Mouse (Mus musculus): ENCODE data around the gene Dpf1. TPM values are rescaled to one million over a fixed set of nuclear protein-coding genes. Genes with fewer than 3 reads are reported as not detected.

Gene Dpf1
- total and polyA plus RNA-seq, 2 experiments = 0.28 TPM; not detected in 1

- H3K4me1 ChIP-seq (ENCODE audit: control insufficient read depth, insufficient read depth, low read length) = no peaks in the 10 kb centered on the region
- no peak for DNase-seq (ENCODE audit: extremely low read depth, low read depth, low spot score)
- 83% methylated on average over 6 of the region's 6 CpGs for WGBS
- no peak overlapping the region for H3K27ac ChIP-seq (replicated peaks; ENCODE audit: insufficient read depth, low read depth, low read length)
- no peaks in the 10 kb centered on the region for H3K27me3 ChIP-seq (ENCODE audit: control insufficient read depth, insufficient read depth, low read length)
- no peak overlapping the region for H3K4me3 ChIP-seq (ENCODE audit: insufficient read depth, low read depth, low read length)
- H3K36me3 ChIP-seq (ENCODE audit: control insufficient read depth, insufficient read depth, low read length) = peaks cover 7% of the 10 kb centered on the region; the same call in 1 of the 2 replicates
- TF ChIP-seq POLR2A (IDR thresholded peaks at IDR 0.05; ENCODE audit: extremely low read depth, insufficient read depth, low read length) (no peak), CTCF (IDR thresholded peaks at IDR 0.05; ENCODE audit: low read depth, low read length) (no peak)
- H3K79me2 ChIP-seq (ENCODE audit: control insufficient read depth, insufficient read depth, low read length) = no peaks in the 10 kb centered on the region
- H3K9ac ChIP-seq (ENCODE audit: low read depth, low read length) = no peak overlapping the region
Observed at GRCm38 (mm10) chr7:29327087-29327486, 23.3 kb downstream of the Dpf1 start.

- H3K27ac ChIP-seq (replicated peaks; ENCODE audit: insufficient read depth, low read depth, low read length) = no peak overlapping the region
- H3K4me1 ChIP-seq (ENCODE audit: control insufficient read depth, insufficient read depth, low read length) = no peaks in the 10 kb centered on the region
- H3K9ac ChIP-seq (ENCODE audit: low read depth, low read length) = no peak overlapping the region
- no peaks in the 10 kb centered on the region for H3K27me3 ChIP-seq (ENCODE audit: control insufficient read depth, insufficient read depth, low read length)
- H3K4me3 ChIP-seq (ENCODE audit: insufficient read depth, low read depth, low read length) = no peak overlapping the region
- no peaks in the 10 kb centered on the region for H3K79me2 ChIP-seq (ENCODE audit: control insufficient read depth, insufficient read depth, low read length)
- no peak for DNase-seq (ENCODE audit: extremely low read depth, low read depth, low spot score)
- TF ChIP-seq CTCF (IDR thresholded peaks at IDR 0.05; ENCODE audit: low read depth, low read length) = no peak
- no peak for TF ChIP-seq POLR2A (IDR thresholded peaks at IDR 0.05; ENCODE audit: extremely low read depth, insufficient read depth, low read length)
- peaks cover 7% of the 10 kb centered on the region; the same call in 1 of the 2 replicates for H3K36me3 ChIP-seq (ENCODE audit: control insufficient read depth, insufficient read depth, low read length)
- whole genome bisulfite sequencing = 95% methylated on average over 16 of the region's 16 CpGs
Observed at GRCm38 (mm10) chr7:29328984-29329383, 25.2 kb downstream of the Dpf1 start.

- peak; percentile 94 for DNase-seq (ENCODE audit: extremely low read depth, low read depth, low spot score)
- Histone ChIP-seq H3K79me2 (ENCODE audit: control insufficient read depth, insufficient read depth, low read length) (peaks cover 12% of the 10 kb centered on the region; the same call in 1 of the 2 replicates), H3K4me3 (ENCODE audit: insufficient read depth, low read depth, low read length) (no peak overlapping the region), H3K9ac (ENCODE audit: low read depth, low read length) (no peak overlapping the region), H3K4me1 (ENCODE audit: control insufficient read depth, insufficient read depth, low read length) (peaks cover 14% of the 10 kb centered on the region), H3K36me3 (ENCODE audit: control insufficient read depth, insufficient read depth, low read length) (peaks cover 5% of the 10 kb centered on the region; the same call in 1 of the 2 replicates), H3K27ac (replicated peaks; ENCODE audit: insufficient read depth, low read depth, low read length) (peak overlapping the region; percentile 55), H3K27me3 (ENCODE audit: control insufficient read depth, insufficient read depth, low read length) (no peaks in the 10 kb centered on the region)
- no peak for TF ChIP-seq CTCF (IDR thresholded peaks at IDR 0.05; ENCODE audit: low read depth, low read length)
- TF ChIP-seq POLR2A (IDR thresholded peaks at IDR 0.05; ENCODE audit: extremely low read depth, insufficient read depth, low read length) = no peak
- 22% methylated on average over 7 of the region's 7 CpGs for WGBS
Observed at GRCm38 (mm10) chr7:29334156-29334555, 30.4 kb downstream of the Dpf1 start.

- H3K9ac ChIP-seq (ENCODE audit: low read depth, low read length) = no peak overlapping the region
- peaks cover 14% of the 10 kb centered on the region for H3K4me1 ChIP-seq (ENCODE audit: control insufficient read depth, insufficient read depth, low read length)
Observed at GRCm38 (mm10) chr7:29335276-29335675, 31.5 kb downstream of the Dpf1 start.

GRCm38 (mm10) chr7:29335841-29336671, 32.3 kb downstream of the Dpf1 start:
- no peak for DNase-seq (ENCODE audit: extremely low read depth, low read depth, low spot score)
- Histone ChIP-seq H3K36me3 (ENCODE audit: control insufficient read depth, insufficient read depth, low read length) (no peaks in the 10 kb centered on the region; the same call in 1 of the 2 replicates), H3K27ac (replicated peaks; ENCODE audit: insufficient read depth, low read depth, low read length) (no peak overlapping the region), H3K4me3 (ENCODE audit: insufficient read depth, low read depth, low read length) (no peak overlapping the region), H3K4me1 (ENCODE audit: control insufficient read depth, insufficient read depth, low read length) (peaks cover 14% of the 10 kb centered on the region), H3K79me2 (ENCODE audit: control insufficient read depth, insufficient read depth, low read length) (peaks cover 12% of the 10 kb centered on the region; the same call in 1 of the 2 replicates), H3K27me3 (ENCODE audit: control insufficient read depth, insufficient read depth, low read length) (no peaks in the 10 kb centered on the region), H3K9ac (ENCODE audit: low read depth, low read length) (no peak overlapping the region)
- WGBS = 85% methylated on average over 6 of the region's 6 CpGs
- TF ChIP-seq POLR2A (IDR thresholded peaks at IDR 0.05; ENCODE audit: extremely low read depth, insufficient read depth, low read length) (no peak), CTCF (IDR thresholded peaks at IDR 0.05; ENCODE audit: low read depth, low read length) (no peak)

More at GRCm38 (mm10) chr7:29335276-29335675, 31.5 kb downstream of the Dpf1 start:
- TF ChIP-seq CTCF (IDR thresholded peaks at IDR 0.05; ENCODE audit: low read depth, low read length) (peak; percentile 31), POLR2A (IDR thresholded peaks at IDR 0.05; ENCODE audit: extremely low read depth, insufficient read depth, low read length) (no peak)
- Histone ChIP-seq H3K27me3 (ENCODE audit: control insufficient read depth, insufficient read depth, low read length) (no peaks in the 10 kb centered on the region), H3K4me3 (ENCODE audit: insufficient read depth, low read depth, low read length) (no peak overlapping the region), H3K36me3 (ENCODE audit: control insufficient read depth, insufficient read depth, low read length) (peaks cover 2% of the 10 kb centered on the region; the same call in 1 of the 2 replicates), H3K79me2 (ENCODE audit: control insufficient read depth, insufficient read depth, low read length) (peaks cover 12% of the 10 kb centered on the region; the same call in 1 of the 2 replicates), H3K27ac (replicated peaks; ENCODE audit: insufficient read depth, low read depth, low read length) (peak overlapping the region; percentile 54)
- DNase-seq (ENCODE audit: extremely low read depth, low read depth, low spot score) = no peak

Measured in liver, adult 2 months (tissue).